Mouse (Mus musculus): Measurements from ENCODE around the gene Olfr1065.
"Not testable (repeated sequence)": the region's sequence is repeated elsewhere in the genome, so short reads cannot be mapped to it uniquely, and the experiment has no call there.

Gene Olfr1065

GRCm38 (mm10) chr2:86450491-86450890 lies at the start of gene Olfr1065:
TSS of gene Olfr1065 (minus strand) at chr2:86450591.
- not testable (repeated sequence) for DNase-seq

DNA sequence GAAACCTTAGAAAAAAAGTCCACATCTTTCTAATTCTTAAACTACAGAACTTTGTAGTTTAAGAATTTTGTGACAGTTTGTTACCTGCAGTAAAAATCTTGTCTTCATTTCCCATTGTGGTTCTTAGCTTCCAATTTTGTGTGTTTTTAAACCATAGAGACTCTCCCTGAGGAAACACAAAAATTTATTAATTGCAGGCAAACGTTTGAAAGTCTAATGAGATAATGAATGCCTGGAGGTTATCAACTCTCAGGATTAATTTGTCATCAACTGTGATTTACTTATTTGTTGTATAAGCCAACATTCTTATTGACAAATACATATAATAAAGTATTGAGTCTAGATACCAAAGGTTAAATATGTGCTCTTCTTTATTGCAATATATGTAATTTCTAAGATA lies 36.9 kb upstream of the Olfr1065 start, which contains the start of gene Olfr228:
TSS of gene Olfr228 (minus strand) at position 101 of the 400 bp plus-strand sequence.
- DNase-seq: no peak

DNA sequence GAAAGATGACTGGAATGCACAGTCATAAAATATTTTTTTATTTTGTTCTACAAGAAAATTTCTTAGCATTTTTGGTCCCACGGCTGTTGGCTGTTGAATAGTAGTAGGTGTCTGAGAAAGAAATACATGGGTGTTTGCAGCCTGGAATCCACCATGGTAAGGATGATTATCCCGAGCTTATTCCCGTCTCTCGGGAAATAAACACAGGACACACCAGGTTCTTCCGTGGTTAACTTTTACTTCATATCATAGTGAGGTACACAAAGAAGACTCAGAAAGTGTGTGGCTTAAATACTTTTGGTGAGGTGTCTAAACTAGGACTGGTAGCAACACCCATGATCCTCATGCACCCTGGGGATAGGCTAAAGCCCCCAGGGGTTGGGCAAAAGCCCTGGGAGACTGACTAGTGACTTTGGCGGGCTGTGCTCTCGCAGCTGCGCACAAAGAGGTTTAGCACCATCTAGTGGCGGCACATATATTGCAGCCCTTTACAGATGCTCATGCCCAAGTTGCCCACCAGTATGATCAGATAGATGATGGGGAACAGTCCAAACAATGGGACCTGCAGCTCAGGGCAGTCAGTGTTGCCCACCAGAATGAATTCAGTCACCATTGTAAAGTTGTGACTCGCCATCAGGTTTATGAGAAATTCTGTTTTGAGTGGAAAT lies 14.2 kb upstream of the Olfr1065 start:
- peak; percentile 27 to 69 for DNase-seq

DNA sequence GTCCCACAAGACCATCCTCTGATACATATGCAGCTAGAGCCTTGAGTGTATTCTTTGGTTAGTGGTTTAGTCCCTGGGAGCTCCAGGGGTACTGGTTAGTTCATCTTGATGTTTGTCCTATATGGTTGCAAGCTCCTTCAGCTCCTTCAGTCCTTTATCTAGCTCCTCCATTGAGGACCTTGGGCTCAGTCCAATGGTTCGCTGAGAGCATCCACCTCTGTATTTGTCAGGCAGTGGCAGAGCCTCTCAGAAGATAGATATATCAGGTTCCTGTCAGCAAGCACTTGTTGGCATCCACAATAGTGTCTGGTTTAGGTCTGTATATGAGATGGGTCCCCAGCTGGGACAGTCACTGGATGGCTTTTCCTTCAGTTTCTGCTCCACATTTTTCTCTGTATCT lies 10.0 kb upstream of the Olfr1065 start:
- no peak for DNase-seq

GRCm38 (mm10) chr2:86456169-86456568 lies 5.8 kb upstream of the Olfr1065 start, which contains the start of gene Olfr1066:
TSS of gene Olfr1066 (minus strand) at chr2:86456269.
- no peak for DNase-seq

- DNase-seq: not testable (repeated sequence)
These were observed 8.3 kb downstream of the Olfr1065 start for GRCm38 (mm10) chr2:86442101-86442500.

GRCm38 (mm10) chr2:86428511-86428910 lies 21.9 kb downstream of the Olfr1065 start:
- DNase-seq: not testable (repeated sequence)

DNA sequence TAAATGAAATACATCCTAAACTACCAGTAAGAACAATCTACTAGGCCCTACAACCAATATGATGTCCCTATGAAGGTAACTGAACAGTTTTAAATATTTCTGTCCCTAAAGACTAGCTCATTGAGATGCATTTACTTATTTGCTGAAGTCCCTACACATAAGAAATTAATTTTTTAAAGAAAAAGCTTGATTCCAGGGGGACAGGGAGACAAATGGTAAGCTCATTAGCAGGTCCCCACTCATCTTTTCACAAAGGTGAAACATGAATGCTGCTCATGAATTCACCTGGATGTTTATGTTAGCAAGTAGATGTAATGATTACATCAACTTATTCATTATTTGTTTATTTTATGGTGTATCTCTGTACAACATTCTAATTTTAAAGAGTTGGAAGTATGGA lies 23.7 kb downstream of the Olfr1065 start, which contains the start of gene Olfr1062:
TSS of gene Olfr1062 (minus strand) at position 101 of the 400 bp plus-strand sequence.
- not testable (repeated sequence) for DNase-seq

DNA sequence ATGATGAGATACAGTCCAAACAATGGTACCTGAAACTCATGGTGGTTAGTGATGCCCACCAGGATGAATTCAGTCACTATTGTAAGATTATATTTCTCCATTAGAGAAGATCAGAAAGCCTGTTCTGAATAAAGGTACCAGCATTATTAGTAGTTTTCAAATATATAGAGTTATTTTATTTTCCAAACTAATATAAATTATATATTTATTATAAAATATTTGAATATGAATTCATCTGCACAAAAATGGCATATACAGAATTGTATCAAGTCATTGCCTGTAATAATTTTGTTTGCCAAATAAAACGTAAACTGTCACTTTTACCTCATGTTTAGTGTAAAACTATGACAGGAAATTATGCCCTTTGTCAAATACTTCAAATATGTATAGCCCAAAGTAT lies 36.4 kb downstream of the Olfr1065 start, which contains the start of gene Olfr1061:
TSS of gene Olfr1061 (minus strand) at position 101 of the 400 bp plus-strand sequence.
- no peak for DNase-seq

DNA sequence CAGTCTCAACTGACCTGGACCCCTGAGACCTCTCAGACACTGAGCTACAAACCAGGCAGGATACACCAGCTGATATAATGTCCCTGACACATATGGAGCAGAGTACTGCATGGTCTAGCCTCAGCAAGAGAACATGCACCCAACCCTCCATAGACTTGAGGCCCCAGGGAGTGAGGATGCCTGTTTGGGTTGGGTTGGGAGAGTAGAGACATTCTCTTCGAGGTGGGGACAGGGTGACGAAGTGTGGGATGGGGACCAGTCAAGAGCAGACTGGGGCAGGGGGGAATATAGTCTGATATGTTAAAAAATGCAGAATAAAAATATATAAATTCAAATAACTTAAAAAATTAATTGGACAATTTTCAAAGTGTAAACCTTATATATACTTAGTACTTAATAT lies 55.3 kb downstream of the Olfr1065 start:
- DNase-seq: no peak

Data from kidney, postnatal 36 days (tissue).